Mouse (Mus musculus): ENCODE results near the gene Spred2. TPM values are rescaled to one million over a fixed set of nuclear protein-coding genes. Genes with fewer than 3 reads are reported as not detected.

Spred2 gene
- polyA plus RNA-seq, 1 experiment: 25.4 TPM

DNA sequence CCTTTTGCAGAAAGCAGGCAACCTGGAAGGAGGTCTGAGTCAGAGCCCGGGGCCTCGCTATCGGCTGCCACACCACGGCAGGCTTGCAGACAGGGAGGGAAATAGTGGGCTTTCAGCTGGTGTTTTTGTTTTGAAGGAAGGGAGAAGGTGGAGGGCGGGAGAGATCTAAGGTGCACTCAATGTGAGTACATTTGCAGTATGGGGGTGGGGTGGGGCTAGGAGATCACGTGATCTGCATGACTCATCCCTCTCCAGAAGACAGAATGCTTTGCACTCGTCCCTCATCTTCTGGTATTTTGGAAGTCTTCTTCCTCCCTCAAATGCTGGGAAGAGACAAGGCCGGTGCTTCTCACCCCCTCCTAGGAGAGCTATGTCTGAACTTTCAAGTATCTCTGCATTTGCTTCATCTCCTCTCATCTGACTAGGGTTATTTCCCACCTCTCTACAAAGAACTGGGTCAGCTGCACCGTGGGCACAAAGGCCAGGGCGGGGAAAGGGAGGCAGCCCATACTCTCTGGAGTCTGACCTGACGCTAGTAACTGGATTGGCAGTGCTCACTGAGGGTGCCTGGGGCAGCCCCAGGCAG lies 111.3 kb downstream of the Spred2 start:
- Histone ChIP-seq H3K4me1 (replicated peaks; ENCODE audit: control insufficient read depth, insufficient read depth, low read length) (peaks cover 12% of the 10 kb centered on the region), H3K4me3 (ENCODE audit: control insufficient read depth, insufficient read depth, low read length) (no peak overlapping the region), H3K27me3 (ENCODE audit: control insufficient read depth, insufficient read depth, low read length) (no peaks in the 10 kb centered on the region), H3K36me3 (ENCODE audit: control insufficient read depth, insufficient read depth, low read length) (no peaks in the 10 kb centered on the region), H3K27ac (ENCODE audit: control insufficient read depth, insufficient read depth, low read length) (no peak overlapping the region)
- TF ChIP-seq POLR2A (IDR thresholded peaks at IDR 0.05; ENCODE audit: control insufficient read depth, extremely low read depth, insufficient read depth, low read length, poor library complexity): no peak
- no peak for TF ChIP-seq CTCF (IDR thresholded peaks at IDR 0.05; ENCODE audit: borderline replicate concordance, control insufficient read depth, extremely low read depth, insufficient read depth, low read length, poor library complexity)
- 37% methylated on average over 11 of the region's 11 CpGs for WGBS
- DNase-seq: peak; percentile 56

- H3K36me3 ChIP-seq (ENCODE audit: control insufficient read depth, insufficient read depth, low read length): no peaks in the 10 kb centered on the region
- no peak overlapping the region for H3K4me3 ChIP-seq (ENCODE audit: control insufficient read depth, insufficient read depth, low read length)
- H3K27me3 ChIP-seq (ENCODE audit: control insufficient read depth, insufficient read depth, low read length): no peaks in the 10 kb centered on the region
- H3K4me1 ChIP-seq (replicated peaks; ENCODE audit: control insufficient read depth, insufficient read depth, low read length): peaks cover 13% of the 10 kb centered on the region
- DNase-seq: no peak
- no peak overlapping the region for H3K27ac ChIP-seq (ENCODE audit: control insufficient read depth, insufficient read depth, low read length)
- TF ChIP-seq POLR2A (IDR thresholded peaks at IDR 0.05; ENCODE audit: control insufficient read depth, extremely low read depth, insufficient read depth, low read length, poor library complexity): no peak
- TF ChIP-seq CTCF (IDR thresholded peaks at IDR 0.05; ENCODE audit: borderline replicate concordance, control insufficient read depth, extremely low read depth, insufficient read depth, low read length, poor library complexity): no peak
- 96% methylated on average over 7 of the region's 7 CpGs for WGBS
These were observed 111.8 kb downstream of the Spred2 start for GRCm38 (mm10) chr11:20035972-20036371.

DNA sequence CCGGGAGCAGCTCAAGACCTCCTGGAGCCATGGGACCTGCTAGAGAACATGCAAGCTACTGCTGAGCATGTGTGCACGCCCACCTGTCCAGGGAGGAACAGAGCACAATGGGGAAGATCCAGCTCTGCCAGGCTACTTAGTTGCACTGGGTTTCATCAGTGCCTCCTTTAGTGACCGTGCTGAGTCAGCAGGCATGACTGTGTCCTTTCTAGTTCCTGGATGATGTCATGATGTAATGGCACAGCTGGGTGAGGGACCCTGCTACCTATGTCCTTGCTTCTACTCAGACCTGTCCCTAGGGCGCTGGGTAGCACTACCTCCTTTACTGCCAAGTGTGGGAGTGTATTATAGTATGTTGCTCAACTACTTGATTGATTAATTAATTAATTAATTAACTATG lies 113.6 kb downstream of the Spred2 start:
- DNase-seq: no peak
- Histone ChIP-seq H3K27ac (ENCODE audit: control insufficient read depth, insufficient read depth, low read length) (no peak overlapping the region), H3K36me3 (ENCODE audit: control insufficient read depth, insufficient read depth, low read length) (no peaks in the 10 kb centered on the region), H3K27me3 (ENCODE audit: control insufficient read depth, insufficient read depth, low read length) (no peaks in the 10 kb centered on the region), H3K4me3 (ENCODE audit: control insufficient read depth, insufficient read depth, low read length) (no peak overlapping the region), H3K4me1 (replicated peaks; ENCODE audit: control insufficient read depth, insufficient read depth, low read length) (peaks cover 27% of the 10 kb centered on the region)
- TF ChIP-seq POLR2A (IDR thresholded peaks at IDR 0.05; ENCODE audit: control insufficient read depth, extremely low read depth, insufficient read depth, low read length, poor library complexity): no peak
- no peak for TF ChIP-seq CTCF (IDR thresholded peaks at IDR 0.05; ENCODE audit: borderline replicate concordance, control insufficient read depth, extremely low read depth, insufficient read depth, low read length, poor library complexity)
- 95% methylated on average over 4 of the region's 4 CpGs for WGBS

GRCm38 (mm10) chr11:20038723-20039122 lies 114.5 kb downstream of the Spred2 start:
- no peak for DNase-seq
- TF ChIP-seq POLR2A (IDR thresholded peaks at IDR 0.05; ENCODE audit: control insufficient read depth, extremely low read depth, insufficient read depth, low read length, poor library complexity) (no peak), CTCF (IDR thresholded peaks at IDR 0.05; ENCODE audit: borderline replicate concordance, control insufficient read depth, extremely low read depth, insufficient read depth, low read length, poor library complexity) (no peak)
- H3K4me3 ChIP-seq (ENCODE audit: control insufficient read depth, insufficient read depth, low read length): no peak overlapping the region
- no peaks in the 10 kb centered on the region for H3K36me3 ChIP-seq (ENCODE audit: control insufficient read depth, insufficient read depth, low read length)
- H3K27ac ChIP-seq (ENCODE audit: control insufficient read depth, insufficient read depth, low read length): no peak overlapping the region
- WGBS: 75% methylated on average over 8 of the region's 8 CpGs
- H3K4me1 ChIP-seq (replicated peaks; ENCODE audit: control insufficient read depth, insufficient read depth, low read length): peaks cover 31% of the 10 kb centered on the region
- no peaks in the 10 kb centered on the region for H3K27me3 ChIP-seq (ENCODE audit: control insufficient read depth, insufficient read depth, low read length)

GRCm38 (mm10) chr11:20041164-20041920 lies 117.2 kb downstream of the Spred2 start:
- H3K4me3 ChIP-seq (ENCODE audit: control insufficient read depth, insufficient read depth, low read length): no peak overlapping the region
- H3K36me3 ChIP-seq (ENCODE audit: control insufficient read depth, insufficient read depth, low read length): no peaks in the 10 kb centered on the region
- DNase-seq: peak; percentile 21
- TF ChIP-seq CTCF (IDR thresholded peaks at IDR 0.05; ENCODE audit: borderline replicate concordance, control insufficient read depth, extremely low read depth, insufficient read depth, low read length, poor library complexity) (no peak), POLR2A (IDR thresholded peaks at IDR 0.05; ENCODE audit: control insufficient read depth, extremely low read depth, insufficient read depth, low read length, poor library complexity) (no peak)
- 56% methylated on average over 6 of the region's 6 CpGs for WGBS
- no peak overlapping the region for H3K27ac ChIP-seq (ENCODE audit: control insufficient read depth, insufficient read depth, low read length)
- H3K4me1 ChIP-seq (replicated peaks; ENCODE audit: control insufficient read depth, insufficient read depth, low read length): peaks cover 19% of the 10 kb centered on the region
- H3K27me3 ChIP-seq (ENCODE audit: control insufficient read depth, insufficient read depth, low read length): no peaks in the 10 kb centered on the region

- WGBS: 92% methylated on average over 4 of the region's 4 CpGs
- no peak for DNase-seq
These were observed 117.9 kb downstream of the Spred2 start for GRCm38 (mm10) chr11:20042106-20042505.

More at GRCm38 (mm10) chr11:20042106-20042505, 117.9 kb downstream of the Spred2 start:
- TF ChIP-seq POLR2A (IDR thresholded peaks at IDR 0.05; ENCODE audit: control insufficient read depth, extremely low read depth, insufficient read depth, low read length, poor library complexity) (no peak), CTCF (IDR thresholded peaks at IDR 0.05; ENCODE audit: borderline replicate concordance, control insufficient read depth, extremely low read depth, insufficient read depth, low read length, poor library complexity) (no peak)
- no peaks in the 10 kb centered on the region for H3K36me3 ChIP-seq (ENCODE audit: control insufficient read depth, insufficient read depth, low read length)
- no peak overlapping the region for H3K27ac ChIP-seq (ENCODE audit: control insufficient read depth, insufficient read depth, low read length)
- H3K4me3 ChIP-seq (ENCODE audit: control insufficient read depth, insufficient read depth, low read length): no peak overlapping the region
- H3K4me1 ChIP-seq (replicated peaks; ENCODE audit: control insufficient read depth, insufficient read depth, low read length): peaks cover 19% of the 10 kb centered on the region
- H3K27me3 ChIP-seq (ENCODE audit: control insufficient read depth, insufficient read depth, low read length): no peaks in the 10 kb centered on the region

All from thymus, adult 2 months (tissue).